ENCODE assay signal across 9 mouse cellular contexts in the genomic region with DNA sequence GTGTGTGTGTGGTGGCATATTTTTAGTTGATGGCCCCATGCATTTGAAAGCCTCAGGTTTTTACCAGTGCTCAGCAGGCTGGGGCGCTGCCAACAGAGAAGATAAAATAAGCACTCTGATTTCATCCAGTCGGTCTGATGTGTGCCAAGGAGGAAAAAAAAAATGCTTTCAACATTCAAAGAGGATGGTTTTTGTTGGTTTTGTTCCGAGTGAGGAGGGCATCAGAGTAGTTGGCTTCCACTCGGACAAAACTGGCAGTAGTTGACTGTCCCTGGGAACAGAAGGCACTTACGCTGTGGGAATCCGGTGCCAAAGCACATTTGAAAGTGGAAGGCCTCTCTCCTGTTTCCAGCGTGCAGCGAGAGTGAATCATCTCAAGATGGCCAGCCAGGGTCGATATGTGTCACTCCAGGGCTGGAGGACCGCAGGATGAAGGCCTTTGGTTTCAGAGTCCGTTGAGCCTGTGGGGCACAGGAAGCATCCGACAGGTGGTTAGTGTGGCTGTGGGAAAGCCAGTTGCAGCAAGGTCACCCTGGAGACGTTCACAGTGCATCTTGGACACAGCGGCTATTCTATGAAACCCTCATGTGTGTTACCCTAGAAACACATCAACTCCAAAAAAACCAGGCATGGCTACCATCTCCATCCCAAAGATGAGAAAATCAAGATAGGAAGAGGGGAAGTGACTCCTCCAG. TPM values are rescaled to one million over a fixed set of nuclear protein-coding genes. Genes with fewer than 3 reads are reported as not detected.
A peak's percentile ranks its signal among the peaks of the same experiment; 100 is the strongest.
DNase-seq lines count a peak whose midpoint lies in the region; ATAC-seq lines count a peak whose summit lies in the region.
"Had no signal": no experiment of that assay in that cellular context is flagged by ENCODE, and none has a peak within 500 bp of the region (broad histone marks: within the 10 kb centered on the region; RNA-seq: fewer than 3 reads in every experiment).

No protein-coding gene starts in this region.

- H3K36me3 ChIP-seq in forebrain, embryonic 16.5 days (ENCODE audit: control insufficient read depth, insufficient read depth), result no peaks in the 10 kb centered on the region
- no peaks in the 10 kb centered on the region for H3K36me3 ChIP-seq in forebrain, embryonic 12.5 days (replicated peaks)
- H3K36me3 ChIP-seq: limb, embryonic 15.5 days had no signal

- H3K9ac ChIP-seq in forebrain, embryonic 16.5 days (replicated peaks; ENCODE audit: low read depth, low read length), result no peak overlapping the region
- no peak overlapping the region for H3K9ac ChIP-seq in forebrain, embryonic 12.5 days
- H3K9ac ChIP-seq: limb, embryonic 15.5 days had no signal

- no peaks in the 10 kb centered on the region for H3K27me3 ChIP-seq in forebrain, embryonic 16.5 days (replicated peaks; ENCODE audit: control insufficient read depth, insufficient read depth, low read length)
- H3K27me3 ChIP-seq in forebrain, embryonic 12.5 days, result no peaks in the 10 kb centered on the region
- H3K27me3 ChIP-seq: limb, embryonic 15.5 days had no signal

- H3K4me3 ChIP-seq in forebrain, embryonic 16.5 days (replicated peaks; ENCODE audit: low read length), result no peak overlapping the region
- H3K4me3 ChIP-seq in forebrain, embryonic 12.5 days (replicated peaks), result no peak overlapping the region
- H3K4me3 ChIP-seq: limb, embryonic 15.5 days had no signal

- H3K4me1 ChIP-seq in forebrain, embryonic 16.5 days (replicated peaks; ENCODE audit: control insufficient read depth, insufficient read depth, low read length), result no peaks in the 10 kb centered on the region; the same call in 1 of the 2 replicates
- no peaks in the 10 kb centered on the region for H3K4me1 ChIP-seq in forebrain, embryonic 12.5 days
- H3K4me1 ChIP-seq: limb, embryonic 15.5 days had no signal

- no peaks in the 10 kb centered on the region for H3K9me3 ChIP-seq in forebrain, embryonic 16.5 days (ENCODE audit: control insufficient read depth, low read length)
- H3K9me3 ChIP-seq in forebrain, embryonic 12.5 days, result no peaks in the 10 kb centered on the region
- H3K9me3 ChIP-seq: limb, embryonic 15.5 days had no signal

- ATAC-seq in forebrain, embryonic 16.5 days, result peak; percentile 66
- no peak for ATAC-seq in forebrain, embryonic 12.5 days (ENCODE audit: low FRiP score)
- peak; percentile 55 for ATAC-seq in common myeloid progenitor, adult 5-6 weeks (replicated peaks; ENCODE audit: low read depth, poor library complexity, severe bottlenecking)

- 74% methylated on average over 14 of the region's 14 CpGs for WGBS in forebrain, embryonic 16.5 days
- WGBS in forebrain, embryonic 12.5 days, result 90% methylated on average over 14 of the region's 14 CpGs

- peak; percentile 14 for DNase-seq in adipocyte (ENCODE audit: low spot score)
- peak; percentile 88 for DNase-seq in layer of hippocampus, adult 9-11 months
- DNase-seq in ovary, adult 18-20 months (ENCODE audit: low spot score), result no peak
- DNase-seq in ovary, postnatal 10 days (ENCODE audit: low spot score), result no peak
- no peak for DNase-seq in lung, postnatal 4 days

- H3K27ac ChIP-seq in forebrain, embryonic 16.5 days (ENCODE audit: low read length), result no peak overlapping the region
- no peak overlapping the region for H3K27ac ChIP-seq in forebrain, embryonic 12.5 days
- H3K27ac ChIP-seq: limb, embryonic 15.5 days had no signal

- no peak overlapping the region for H3K4me2 ChIP-seq in forebrain, embryonic 16.5 days (ENCODE audit: low read length)
- H3K4me2 ChIP-seq in forebrain, embryonic 12.5 days, result no peak overlapping the region
- H3K4me2 ChIP-seq: limb, embryonic 15.5 days had no signal

RNA-seq across cellular contexts. Expression of a gene that starts 5.3 kb away (rescaled TPM):
- not detected in 2 replicates for polyA plus RNA-seq in forebrain, embryonic 16.5 days (2015; fragmentation: Nextera tagmentation; extraction: Ambion mirVana)
- polyA plus RNA-seq in forebrain, embryonic 12.5 days (2016; fragmentation: Nextera tagmentation; extraction: Ambion mirVana), result not detected in 2 replicates
- 0.64 TPM in 1 of 2 replicates, not detected in the other for total RNA-seq in common myeloid progenitor, adult 5-6 weeks (2017)

RNA-seq across cellular contexts. Expression of a gene that starts 30.4 kb away (rescaled TPM):
- polyA plus RNA-seq in forebrain, embryonic 16.5 days (2015; fragmentation: Nextera tagmentation; extraction: Ambion mirVana), result not detected in 2 replicates
- polyA plus RNA-seq in forebrain, embryonic 12.5 days (2016; fragmentation: Nextera tagmentation; extraction: Ambion mirVana), result not detected in 2 replicates
- total RNA-seq in common myeloid progenitor, adult 5-6 weeks (2017), result 0.91 TPM in 1 of 2 replicates, not detected in the other
- polyA plus RNA-seq: limb, embryonic 15.5 days had no signal

RNA-seq across cellular contexts. Expression of a gene that starts 50.5 kb away (rescaled TPM):
- not detected in 2 replicates for polyA plus RNA-seq in forebrain, embryonic 16.5 days (2015; fragmentation: Nextera tagmentation; extraction: Ambion mirVana)
- polyA plus RNA-seq in forebrain, embryonic 12.5 days (2016; fragmentation: Nextera tagmentation; extraction: Ambion mirVana), result not detected in 2 replicates
- total RNA-seq in common myeloid progenitor, adult 5-6 weeks (2017), result not detected in 2 replicates

Comparison
In these comparisons a context has a peak if more than half of its experiments do, and no peak if none do; other contexts are left out.
1. DNase-seq: peak in adipocyte (single experiment) and layer of hippocampus, adult 9-11 months (single experiment); none in ovary, adult 18-20 months (single experiment), ovary, postnatal 10 days (single experiment) and lung, postnatal 4 days (0 of 2).